Comparison of ENCODE assay signal across 12 mouse cellular contexts in the genomic region with DNA sequence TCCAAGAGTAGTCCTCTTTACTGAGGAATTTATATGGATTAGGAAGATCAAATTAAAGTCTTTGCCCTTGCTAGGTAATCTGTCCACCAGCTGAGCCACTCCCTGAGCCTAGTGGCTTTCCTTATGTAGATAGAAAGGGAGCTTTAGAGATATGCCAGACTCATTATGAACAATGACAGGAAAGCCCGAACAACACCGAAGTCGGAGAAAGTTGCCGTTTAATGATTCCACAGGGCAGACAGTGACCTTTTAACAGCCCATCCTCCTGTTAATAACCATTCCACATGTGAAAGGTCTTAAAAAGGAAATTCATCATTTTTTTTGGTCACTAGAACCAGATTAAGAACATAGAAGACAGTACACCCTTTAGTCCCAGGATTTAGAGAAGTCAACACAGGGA.
"Had no signal": no experiment of that assay in that cellular context is flagged by ENCODE, and none has a peak within 500 bp of the region (broad histone marks: within the 10 kb centered on the region; RNA-seq: fewer than 3 reads in every experiment).

No protein-coding gene starts in this region.

- DNase-seq: left cerebral cortex, postnatal 4 days; liver; liver, embryonic 13.5 days; liver, postnatal 0 days; lung, adult 18-20 months; lung, adult 2 months; lung, embryonic 14.5 days; lung, postnatal 10 days; lung, postnatal 14 days; lung, postnatal 36 days; lung, postnatal 4 days; midbrain, embryonic 14.5 days had no signal
